Mouse (Mus musculus): Measurements from ENCODE around the gene Ptch1. TPM values are rescaled to one million over a fixed set of nuclear protein-coding genes. Genes with fewer than 3 reads are reported as not detected.

Ptch1 gene
- polyA plus RNA-seq, 1 experiment: 2.2 TPM

- Histone ChIP-seq H3K36me3 (ENCODE audit: control insufficient read depth, insufficient read depth) (peaks cover 16% of the 10 kb centered on the region), H3K4me2 (ENCODE audit: low read depth) (no peak overlapping the region), H3K79me2 (ENCODE audit: control insufficient read depth, insufficient read depth) (no peaks in the 10 kb centered on the region), H3K4me3 (no peak overlapping the region), H3ac (ENCODE audit: control insufficient read depth, insufficient read length) (no peak overlapping the region), H3K27me3 (ENCODE audit: control insufficient read depth, insufficient read depth, insufficient read length) (no peaks in the 10 kb centered on the region)
- no peak for TF ChIP-seq CEBPB (IDR thresholded peaks at IDR 0.05; ENCODE audit: insufficient read depth, poor library complexity, severe bottlenecking)
- TF ChIP-seq POLR2AphosphoS2 (IDR thresholded peaks at IDR 0.05; ENCODE audit: insufficient read length, low read depth): no peak
- no peak for TF ChIP-seq POLR2A (IDR thresholded peaks at IDR 0.05; ENCODE audit: insufficient read length, low read depth)
- no peak for TF ChIP-seq USF1 (IDR thresholded peaks at IDR 0.05; ENCODE audit: low read depth)
- TF ChIP-seq TCF3 (IDR thresholded peaks at IDR 0.05; ENCODE audit: insufficient read length, low read depth): no peak
- no peak for TF ChIP-seq E2F4 (IDR thresholded peaks at IDR 0.05; ENCODE audit: insufficient read depth)
- no peak for TF ChIP-seq REST (IDR thresholded peaks at IDR 0.05; ENCODE audit: insufficient read depth, insufficient read length)
- no peak for TF ChIP-seq SRF (IDR thresholded peaks at IDR 0.05; ENCODE audit: control insufficient read depth, insufficient read length, low read depth)
- TF ChIP-seq MAX (IDR thresholded peaks at IDR 0.05; ENCODE audit: low read depth): no peak
Measured at GRCm38 (mm10) chr13:63542796-63543384, 30.5 kb downstream of the Ptch1 start.

- H3ac ChIP-seq (ENCODE audit: control insufficient read depth, insufficient read length): no peak overlapping the region
- no peak overlapping the region for H3K4me2 ChIP-seq (ENCODE audit: low read depth)
- no peak overlapping the region for H3K4me3 ChIP-seq
- peaks cover 23% of the 10 kb centered on the region for H3K36me3 ChIP-seq (ENCODE audit: control insufficient read depth, insufficient read depth)
- H3K27me3 ChIP-seq (ENCODE audit: control insufficient read depth, insufficient read depth, insufficient read length): no peaks in the 10 kb centered on the region
- no peaks in the 10 kb centered on the region for H3K79me2 ChIP-seq (ENCODE audit: control insufficient read depth, insufficient read depth)
- TF ChIP-seq MYOG (IDR thresholded peaks at IDR 0.05; ENCODE audit: control insufficient read depth in 1 of 3, insufficient read depth in 1 of 3, insufficient read length in 2 of 3, low read depth in 2 of 3): no peak
Measured at GRCm38 (mm10) chr13:63541510-63541909, 31.9 kb downstream of the Ptch1 start.

GRCm38 (mm10) chr13:63540584-63540983, 32.8 kb downstream of the Ptch1 start:
- Histone ChIP-seq H3K36me3 (ENCODE audit: control insufficient read depth, insufficient read depth) (peaks cover 23% of the 10 kb centered on the region), H3K27me3 (ENCODE audit: control insufficient read depth, insufficient read depth, insufficient read length) (no peaks in the 10 kb centered on the region), H3K4me3 (no peak overlapping the region), H3K4me2 (ENCODE audit: low read depth) (no peak overlapping the region), H3K79me2 (ENCODE audit: control insufficient read depth, insufficient read depth) (no peaks in the 10 kb centered on the region), H3ac (ENCODE audit: control insufficient read depth, insufficient read length) (no peak overlapping the region)
- TF ChIP-seq USF1 (IDR thresholded peaks at IDR 0.05; ENCODE audit: low read depth) (no peak), CEBPB (IDR thresholded peaks at IDR 0.05; ENCODE audit: insufficient read depth, poor library complexity, severe bottlenecking) (no peak), TCF12 (IDR thresholded peaks at IDR 0.05; ENCODE audit: insufficient read depth, poor library complexity, severe bottlenecking) (no peak), POLR2A (IDR thresholded peaks at IDR 0.05; ENCODE audit: insufficient read length, low read depth) (no peak), MYOD1 (IDR thresholded peaks at IDR 0.05; ENCODE audit: control insufficient read depth in 1 of 3, insufficient read length in 2 of 3, low read depth in 2 of 3) (no peak), E2F4 (IDR thresholded peaks at IDR 0.05; ENCODE audit: insufficient read depth) (no peak), MAX (IDR thresholded peaks at IDR 0.05; ENCODE audit: low read depth) (no peak), POLR2AphosphoS2 (IDR thresholded peaks at IDR 0.05; ENCODE audit: insufficient read length, low read depth) (no peak), SRF (IDR thresholded peaks at IDR 0.05; ENCODE audit: control insufficient read depth, insufficient read length, low read depth) (no peak), TCF3 (IDR thresholded peaks at IDR 0.05; ENCODE audit: insufficient read length, low read depth) (no peak), MYOG (IDR thresholded peaks at IDR 0.05; ENCODE audit: control insufficient read depth in 1 of 3, insufficient read depth in 1 of 3, insufficient read length in 2 of 3, low read depth in 2 of 3) (no peak), REST (IDR thresholded peaks at IDR 0.05; ENCODE audit: insufficient read depth, insufficient read length) (no peak)

GRCm38 (mm10) chr13:63534981-63535380, 38.4 kb downstream of the Ptch1 start:
- peaks cover 15% of the 10 kb centered on the region for H3K36me3 ChIP-seq (ENCODE audit: control insufficient read depth, insufficient read depth)
- no peaks in the 10 kb centered on the region for H3K27me3 ChIP-seq (ENCODE audit: control insufficient read depth, insufficient read depth, insufficient read length)
- no peak overlapping the region for H3K4me3 ChIP-seq
- no peak overlapping the region for H3K4me2 ChIP-seq (ENCODE audit: low read depth)
- no peak overlapping the region for H3ac ChIP-seq (ENCODE audit: control insufficient read depth, insufficient read length)
- TF ChIP-seq MAX (IDR thresholded peaks at IDR 0.05; ENCODE audit: low read depth) (no peak), TCF12 (IDR thresholded peaks at IDR 0.05; ENCODE audit: insufficient read depth, poor library complexity, severe bottlenecking) (no peak), USF1 (IDR thresholded peaks at IDR 0.05; ENCODE audit: low read depth) (no peak), REST (IDR thresholded peaks at IDR 0.05; ENCODE audit: insufficient read depth, insufficient read length) (no peak), CEBPB (IDR thresholded peaks at IDR 0.05; ENCODE audit: insufficient read depth, poor library complexity, severe bottlenecking) (no peak), POLR2A (IDR thresholded peaks at IDR 0.05; ENCODE audit: insufficient read length, low read depth) (no peak), SRF (IDR thresholded peaks at IDR 0.05; ENCODE audit: control insufficient read depth, insufficient read length, low read depth) (no peak), MYOG (IDR thresholded peaks at IDR 0.05; ENCODE audit: control insufficient read depth in 1 of 3, insufficient read depth in 1 of 3, insufficient read length in 2 of 3, low read depth in 2 of 3) (no peak), E2F4 (IDR thresholded peaks at IDR 0.05; ENCODE audit: insufficient read depth) (no peak), POLR2AphosphoS2 (IDR thresholded peaks at IDR 0.05; ENCODE audit: insufficient read length, low read depth) (no peak), TCF3 (IDR thresholded peaks at IDR 0.05; ENCODE audit: insufficient read length, low read depth) (no peak), MYOD1 (IDR thresholded peaks at IDR 0.05; ENCODE audit: control insufficient read depth in 1 of 3, insufficient read length in 2 of 3, low read depth in 2 of 3) (no peak)
- no peaks in the 10 kb centered on the region for H3K79me2 ChIP-seq (ENCODE audit: control insufficient read depth, insufficient read depth)

GRCm38 (mm10) chr13:63530857-63531256, 42.5 kb downstream of the Ptch1 start:
- Histone ChIP-seq H3K4me2 (ENCODE audit: low read depth) (no peak overlapping the region), H3ac (ENCODE audit: control insufficient read depth, insufficient read length) (no peak overlapping the region), H3K36me3 (ENCODE audit: control insufficient read depth, insufficient read depth) (peaks cover 4% of the 10 kb centered on the region), H3K27me3 (ENCODE audit: control insufficient read depth, insufficient read depth, insufficient read length) (no peaks in the 10 kb centered on the region), H3K4me3 (no peak overlapping the region), H3K79me2 (ENCODE audit: control insufficient read depth, insufficient read depth) (no peaks in the 10 kb centered on the region)
- no peak for TF ChIP-seq CEBPB (IDR thresholded peaks at IDR 0.05; ENCODE audit: insufficient read depth, poor library complexity, severe bottlenecking)
- TF ChIP-seq POLR2A (IDR thresholded peaks at IDR 0.05; ENCODE audit: insufficient read length, low read depth): no peak
- no peak for TF ChIP-seq MAX (IDR thresholded peaks at IDR 0.05; ENCODE audit: low read depth)
- TF ChIP-seq E2F4 (IDR thresholded peaks at IDR 0.05; ENCODE audit: insufficient read depth): no peak
- TF ChIP-seq MYOG (IDR thresholded peaks at IDR 0.05; ENCODE audit: control insufficient read depth in 1 of 3, insufficient read depth in 1 of 3, insufficient read length in 2 of 3, low read depth in 2 of 3): no peak
- TF ChIP-seq POLR2AphosphoS2 (IDR thresholded peaks at IDR 0.05; ENCODE audit: insufficient read length, low read depth): no peak
- no peak for TF ChIP-seq TCF12 (IDR thresholded peaks at IDR 0.05; ENCODE audit: insufficient read depth, poor library complexity, severe bottlenecking)
- no peak for TF ChIP-seq MYOD1 (IDR thresholded peaks at IDR 0.05; ENCODE audit: control insufficient read depth in 1 of 3, insufficient read length in 2 of 3, low read depth in 2 of 3)
- no peak for TF ChIP-seq USF1 (IDR thresholded peaks at IDR 0.05; ENCODE audit: low read depth)
- TF ChIP-seq TCF3 (IDR thresholded peaks at IDR 0.05; ENCODE audit: insufficient read length, low read depth): no peak
- no peak for TF ChIP-seq REST (IDR thresholded peaks at IDR 0.05; ENCODE audit: insufficient read depth, insufficient read length)
- TF ChIP-seq SRF (IDR thresholded peaks at IDR 0.05; ENCODE audit: control insufficient read depth, insufficient read length, low read depth): no peak

All from myocyte (in vitro differentiated cells).